Mouse (Mus musculus) embryonic facial prominence, embryonic 15.5 days (tissue): ENCODE data around the gene Palm3. TPM values are rescaled to one million over a fixed set of nuclear protein-coding genes. Genes with fewer than 3 reads are reported as not detected.

Source experiments
- ATAC-seq: fragments of 200-750 bp; cut with Nextera tagmentation; 2 replicates; pipeline ENCODE4 v1.8.0; 2017; ENCODE audit warnings: low read depth, moderate TSS enrichment; ENCODE audit not compliant: insufficient number of reproducible peaks, low FRiP score, low TSS enrichment
- H3K27ac ChIP-seq: fragments of 300-500 bp; sonication (generic); replicated peaks from 2 replicates; pipeline ENCODE4 v1.5.1; 2015; ENCODE audit warnings: mild to moderate bottlenecking, inconsistent platforms
- H3K27me3 ChIP-seq: fragments of 300-500 bp; sonication (generic); 2 replicates; pipeline ENCODE4 v1.6.1; 2015; ENCODE audit warnings: inconsistent platforms
- H3K36me3 ChIP-seq: fragments of 300-500 bp; sonication (generic); 2 replicates; pipeline ENCODE4 v1.6.1; 2015; ENCODE audit warnings: mild to moderate bottlenecking, inconsistent platforms
- H3K4me1 ChIP-seq: fragments of 300-500 bp; sonication (generic); 2 replicates; pipeline ENCODE4 v1.6.1; 2015; ENCODE audit warnings: inconsistent platforms
- H3K4me2 ChIP-seq: fragments of 300-500 bp; sonication (generic); replicated peaks from 2 replicates; pipeline ENCODE4 v1.6.1; 2015; ENCODE audit warnings: mild to moderate bottlenecking, inconsistent platforms
- H3K4me3 ChIP-seq: fragments of 300-500 bp; sonication (generic); replicated peaks from 2 replicates; pipeline ENCODE4 v1.5.1; 2015; ENCODE audit warnings: mild to moderate bottlenecking, inconsistent platforms
- H3K9ac ChIP-seq: fragments of 300-500 bp; sonication (generic); 2 replicates; pipeline ENCODE4 v1.6.1; 2015; ENCODE audit warnings: inconsistent platforms
- H3K9me3 ChIP-seq: fragments of 300-500 bp; sonication (generic); replicated peaks from 2 replicates; pipeline ENCODE4 v1.6.1; 2016; ENCODE audit warnings: inconsistent platforms
- WGBS: fragments of 180-500 bp; shearing (Covaris S2); methylation state at CpG from one replicate; pipeline ENCODE4 v1.1.7; 2015; 5-methylcytosine and 5-hydroxymethylcytosine counted together
- polyA plus RNA-seq: library from polyadenylated mRNA; unstranded; fragments of >200 nt; fragmentation: Nextera tagmentation; extraction: Ambion mirVana; gene quantifications from 2 replicates; pipeline ENCODE4 v1.2.1, GENCODE M21; 2015

Gene Palm3
- polyA plus RNA-seq, 1 experiment from 2014 or later: 6.5 TPM

GRCm38 (mm10) chr8:84068316-84069035 is 47.2 kb downstream of the Palm3 start:
- Histone ChIP-seq H3K4me1 (peaks cover 52% of the 10 kb centered on the region), H3K27ac (no peak overlapping the region), H3K4me2 (0 out of 2 replicates have a peak overlapping the region, but pooled peaks have one; percentile 47), H3K9ac (no peak overlapping the region), H3K9me3 (no peaks in the 10 kb centered on the region), H3K36me3 (no peaks in the 10 kb centered on the region), H3K27me3 (no peaks in the 10 kb centered on the region), H3K4me3 (no peak overlapping the region)
- WGBS: 65% methylated on average over 12 of the region's 12 CpGs
- no peak for ATAC-seq

- no peaks in the 10 kb centered on the region for H3K9me3 ChIP-seq
- H3K4me2 ChIP-seq: no peak overlapping the region
- H3K27ac ChIP-seq: no peak overlapping the region
- no peak for ATAC-seq
- no peak overlapping the region for H3K9ac ChIP-seq
- WGBS: 19% methylated on average over 1 of the region's 1 CpGs
- peaks cover 52% of the 10 kb centered on the region for H3K4me1 ChIP-seq
- H3K4me3 ChIP-seq: no peak overlapping the region
- H3K36me3 ChIP-seq: no peaks in the 10 kb centered on the region
- no peaks in the 10 kb centered on the region for H3K27me3 ChIP-seq
Measured at GRCm38 (mm10) chr8:84069169-84069568, 47.9 kb downstream of the Palm3 start.

GRCm38 (mm10) chr8:84069750-84070149 is 48.5 kb downstream of the Palm3 start:
- no peak overlapping the region for H3K4me2 ChIP-seq
- 56% methylated on average over 2 of the region's 2 CpGs for WGBS
- peaks cover under 1% of the 10 kb centered on the region; the same call in 1 of the 2 replicates for H3K36me3 ChIP-seq

GRCm38 (mm10) chr8:84070241-84070640 is 49.0 kb downstream of the Palm3 start:
- Histone ChIP-seq H3K4me2 (no peak overlapping the region), H3K4me3 (no peak overlapping the region), H3K9ac (no peak overlapping the region), H3K4me1 (peaks cover 52% of the 10 kb centered on the region), H3K36me3 (peaks cover 5% of the 10 kb centered on the region; the same call in 1 of the 2 replicates), H3K27me3 (no peaks in the 10 kb centered on the region), H3K27ac (no peak overlapping the region), H3K9me3 (no peaks in the 10 kb centered on the region)
- ATAC-seq: no peak
- WGBS: 90% methylated on average over 5 of the region's 5 CpGs

More at GRCm38 (mm10) chr8:84069750-84070149, 48.5 kb downstream of the Palm3 start:
- Histone ChIP-seq H3K4me3 (no peak overlapping the region), H3K9ac (no peak overlapping the region), H3K9me3 (no peaks in the 10 kb centered on the region), H3K27me3 (no peaks in the 10 kb centered on the region), H3K27ac (no peak overlapping the region), H3K4me1 (peaks cover 52% of the 10 kb centered on the region)
- no peak for ATAC-seq

- Histone ChIP-seq H3K9ac (no peak overlapping the region), H3K4me3 (no peak overlapping the region), H3K9me3 (no peaks in the 10 kb centered on the region), H3K4me2 (no peak overlapping the region), H3K4me1 (peaks cover 52% of the 10 kb centered on the region), H3K27me3 (no peaks in the 10 kb centered on the region), H3K36me3 (peaks cover 9% of the 10 kb centered on the region; the same call in 1 of the 2 replicates), H3K27ac (no peak overlapping the region)
- whole genome bisulfite sequencing: 82% methylated on average over 2 of the region's 2 CpGs
- no peak for ATAC-seq
Measured at GRCm38 (mm10) chr8:84070667-84071066, 49.4 kb downstream of the Palm3 start.

GRCm38 (mm10) chr8:84071921-84072320 is 50.6 kb downstream of the Palm3 start:
- H3K36me3 ChIP-seq: peaks cover 13% of the 10 kb centered on the region; the same call in 1 of the 2 replicates
- H3K4me3 ChIP-seq: no peak overlapping the region
- no peak overlapping the region for H3K27ac ChIP-seq
- WGBS: 71% methylated on average over 3 of the region's 3 CpGs
- no peak overlapping the region for H3K4me2 ChIP-seq
- H3K27me3 ChIP-seq: no peaks in the 10 kb centered on the region
- H3K9ac ChIP-seq: no peak overlapping the region
- peaks cover 52% of the 10 kb centered on the region for H3K4me1 ChIP-seq
- no peaks in the 10 kb centered on the region for H3K9me3 ChIP-seq
- no peak for ATAC-seq

GRCm38 (mm10) chr8:84072321-84072720 is 51.0 kb downstream of the Palm3 start:
- Histone ChIP-seq H3K9ac (no peak overlapping the region), H3K9me3 (no peaks in the 10 kb centered on the region), H3K4me2 (no peak overlapping the region), H3K27ac (no peak overlapping the region), H3K27me3 (no peaks in the 10 kb centered on the region), H3K36me3 (peaks cover 13% of the 10 kb centered on the region; the same call in 1 of the 2 replicates), H3K4me3 (no peak overlapping the region), H3K4me1 (peaks cover 51% of the 10 kb centered on the region)
- no peak for ATAC-seq
- 85% methylated on average over 10 of the region's 10 CpGs for WGBS

- WGBS: 54% methylated on average over 10 of the region's 10 CpGs
- H3K9ac ChIP-seq: no peak overlapping the region
- H3K9me3 ChIP-seq: no peaks in the 10 kb centered on the region
- peaks cover 40% of the 10 kb centered on the region for H3K4me1 ChIP-seq
- no peak overlapping the region for H3K4me3 ChIP-seq
- ATAC-seq: no peak
- no peaks in the 10 kb centered on the region for H3K27me3 ChIP-seq
- no peak overlapping the region for H3K27ac ChIP-seq
- peaks cover 13% of the 10 kb centered on the region; the same call in 1 of the 2 replicates for H3K36me3 ChIP-seq
- H3K4me2 ChIP-seq: no peak overlapping the region
Measured at GRCm38 (mm10) chr8:84073230-84073976, 52.1 kb downstream of the Palm3 start.

- no peak for ATAC-seq
- Histone ChIP-seq H3K36me3 (peaks cover 29% of the 10 kb centered on the region), H3K4me1 (peaks cover 17% of the 10 kb centered on the region), H3K27ac (no peak overlapping the region), H3K4me3 (no peak overlapping the region), H3K9ac (no peak overlapping the region), H3K9me3 (no peaks in the 10 kb centered on the region), H3K4me2 (no peak overlapping the region), H3K27me3 (no peaks in the 10 kb centered on the region)
- 100% methylated on average over 1 of the region's 1 CpGs for WGBS
Measured at GRCm38 (mm10) chr8:84076412-84076811, 55.1 kb downstream of the Palm3 start.

- H3K27ac ChIP-seq: no peak overlapping the region
- no peaks in the 10 kb centered on the region for H3K27me3 ChIP-seq
- H3K4me1 ChIP-seq: peaks cover 13% of the 10 kb centered on the region; the same call in 1 of the 2 replicates
- H3K4me2 ChIP-seq: no peak overlapping the region
- H3K9me3 ChIP-seq: no peaks in the 10 kb centered on the region
- H3K36me3 ChIP-seq: peaks cover 30% of the 10 kb centered on the region
- 45% methylated on average over 3 of the region's 3 CpGs for whole genome bisulfite sequencing
- ATAC-seq: no peak
- H3K4me3 ChIP-seq: no peak overlapping the region
- no peak overlapping the region for H3K9ac ChIP-seq
Measured at GRCm38 (mm10) chr8:84076849-84077248, 55.6 kb downstream of the Palm3 start.

- Histone ChIP-seq H3K4me2 (no peak overlapping the region), H3K9ac (no peak overlapping the region), H3K36me3 (peaks cover 54% of the 10 kb centered on the region), H3K27ac (no peak overlapping the region), H3K9me3 (no peaks in the 10 kb centered on the region), H3K27me3 (no peaks in the 10 kb centered on the region), H3K4me1 (0 out of 2 replicates have a peak, but pooled peaks cover 1% of the 10 kb centered on the region), H3K4me3 (no peak overlapping the region)
- 74% methylated on average over 5 of the region's 5 CpGs for WGBS
- ATAC-seq: no peak
Measured at GRCm38 (mm10) chr8:84079206-84079605, 57.9 kb downstream of the Palm3 start.
